Mouse (Mus musculus) forebrain, embryonic 16.5 days (tissue): ENCODE results near the gene Gm10197. TPM values are rescaled to one million over a fixed set of nuclear protein-coding genes. Genes with fewer than 3 reads are reported as not detected.

Source experiments
- ATAC-seq: fragments of 200-750 bp; cut with Nextera tagmentation; 2 replicates; pipeline ENCODE4 v1.8.0; 2017; ENCODE audit warnings: mild to moderate bottlenecking, moderate library complexity
- H3K27ac ChIP-seq: fragments of 300-500 bp; sonication (generic); 2 replicates; pipeline ENCODE4 v1.5.1; 2014; ENCODE audit warnings: low read length, control low read depth
- H3K27me3 ChIP-seq: fragments of 300-500 bp; sonication (generic); replicated peaks from 2 replicates; pipeline ENCODE4 v1.6.1; 2014; ENCODE audit warnings: low read length; ENCODE audit not compliant: control insufficient read depth, insufficient read depth
- H3K36me3 ChIP-seq: fragments of 300-500 bp; sonication (generic); 2 replicates; pipeline ENCODE4 v1.6.1; 2014; ENCODE audit not compliant: control insufficient read depth, insufficient read depth
- H3K4me1 ChIP-seq: fragments of 300-500 bp; sonication (generic); replicated peaks from 2 replicates; pipeline ENCODE4 v1.6.1; 2014; ENCODE audit warnings: low read length; ENCODE audit not compliant: control insufficient read depth, insufficient read depth
- H3K4me2 ChIP-seq: fragments of 300-500 bp; sonication (generic); 2 replicates; pipeline ENCODE4 v1.6.1; 2014; ENCODE audit warnings: mild to moderate bottlenecking, low read length, control low read depth
- H3K4me3 ChIP-seq: fragments of 300-500 bp; sonication (generic); replicated peaks from 2 replicates; pipeline ENCODE4 v1.5.1; 2014; ENCODE audit warnings: mild to moderate bottlenecking, low read length, control low read depth
- H3K9ac ChIP-seq: fragments of 300-500 bp; sonication (generic); replicated peaks from 2 replicates; pipeline ENCODE4 v1.6.1; 2014; ENCODE audit warnings: low read depth, low read length, control low read depth
- H3K9me3 ChIP-seq: fragments of 300-500 bp; sonication (generic); 2 replicates; pipeline ENCODE4 v1.6.1; 2016; ENCODE audit warnings: low read length; ENCODE audit not compliant: control insufficient read depth
- WGBS: fragments of 180-500 bp; shearing (Covaris S2); extraction: QIAGEN DNeasy Blood & Tissue Kit; methylation state at CpG from one replicate; pipeline ENCODE4 v1.1.7; 2014; 5-methylcytosine and 5-hydroxymethylcytosine counted together
- polyA plus RNA-seq: library from polyadenylated mRNA; unstranded; fragments of >200 nt; fragmentation: Nextera tagmentation; extraction: Ambion mirVana; gene quantifications from 2 replicates; pipeline ENCODE4 v1.2.1, GENCODE M21; 2015

Gm10197 gene
- polyA plus RNA-seq, 1 experiment from 2014 or later = not detected

- ATAC-seq = no peak
- H3K9me3 ChIP-seq = no peaks in the 10 kb centered on the region
- H3K9ac ChIP-seq = no peak overlapping the region
- no peaks in the 10 kb centered on the region for H3K27me3 ChIP-seq
- 80% methylated on average over 7 of the region's 7 CpGs for WGBS
- H3K27ac ChIP-seq = no peak overlapping the region
- peaks cover 14% of the 10 kb centered on the region for H3K4me1 ChIP-seq
- H3K4me3 ChIP-seq = no peak overlapping the region
- no peak overlapping the region for H3K4me2 ChIP-seq
- H3K36me3 ChIP-seq = 0 out of 2 replicates have a peak, but pooled peaks cover 2% of the 10 kb centered on the region
Observed at GRCm38 (mm10) chr19:53366881-53367280, 4.7 kb downstream of the Gm10197 start.

GRCm38 (mm10) chr19:53366057-53366775, 5.3 kb downstream of the Gm10197 start:
- H3K27ac ChIP-seq = no peak overlapping the region
- ATAC-seq = no peak
- WGBS = 81% methylated on average over 11 of the region's 11 CpGs

GRCm38 (mm10) chr19:53364963-53365362, 6.6 kb downstream of the Gm10197 start:
- no peaks in the 10 kb centered on the region for H3K27me3 ChIP-seq
- H3K36me3 ChIP-seq = no peaks in the 10 kb centered on the region
- no peaks in the 10 kb centered on the region for H3K9me3 ChIP-seq
- H3K27ac ChIP-seq = no peak overlapping the region
- no peak overlapping the region for H3K4me2 ChIP-seq
- ATAC-seq = peak; percentile 62
- WGBS = 15% methylated on average over 9 of the region's 9 CpGs
- peaks cover 32% of the 10 kb centered on the region for H3K4me1 ChIP-seq
- H3K4me3 ChIP-seq = no peak overlapping the region
- H3K9ac ChIP-seq = no peak overlapping the region

More at GRCm38 (mm10) chr19:53366057-53366775, 5.3 kb downstream of the Gm10197 start:
- Histone ChIP-seq H3K9me3 (no peaks in the 10 kb centered on the region), H3K27me3 (no peaks in the 10 kb centered on the region), H3K9ac (no peak overlapping the region), H3K36me3 (0 out of 2 replicates have a peak, but pooled peaks cover under 1% of the 10 kb centered on the region), H3K4me3 (no peak overlapping the region), H3K4me2 (no peak overlapping the region), H3K4me1 (peaks cover 19% of the 10 kb centered on the region)

GRCm38 (mm10) chr19:53364551-53364950, 7.0 kb downstream of the Gm10197 start:
- Histone ChIP-seq H3K27ac (no peak overlapping the region), H3K36me3 (no peaks in the 10 kb centered on the region), H3K4me3 (no peak overlapping the region), H3K4me2 (no peak overlapping the region), H3K9ac (no peak overlapping the region), H3K9me3 (no peaks in the 10 kb centered on the region), H3K27me3 (no peaks in the 10 kb centered on the region), H3K4me1 (peaks cover 36% of the 10 kb centered on the region)
- ATAC-seq = no peak
- 46% methylated on average over 2 of the region's 2 CpGs for WGBS

- H3K4me1 ChIP-seq = peaks cover 41% of the 10 kb centered on the region
- no peak overlapping the region for H3K4me2 ChIP-seq
Observed at GRCm38 (mm10) chr19:53362967-53363366, 8.6 kb downstream of the Gm10197 start.

GRCm38 (mm10) chr19:53360265-53360958, 11.2 kb downstream of the Gm10197 start:
- ATAC-seq = peak; percentile 57
- H3K4me3 ChIP-seq = peak overlapping the region; percentile 29
- H3K4me2 ChIP-seq = peak overlapping the region; percentile 48
- H3K36me3 ChIP-seq = no peaks in the 10 kb centered on the region
- no peak overlapping the region for H3K9ac ChIP-seq
- peaks cover 34% of the 10 kb centered on the region for H3K4me1 ChIP-seq
- no peaks in the 10 kb centered on the region for H3K27me3 ChIP-seq
- no peaks in the 10 kb centered on the region for H3K9me3 ChIP-seq
- WGBS = 9% methylated on average over 8 of the region's 8 CpGs
- H3K27ac ChIP-seq = peak overlapping the region; percentile 74

More at GRCm38 (mm10) chr19:53362967-53363366, 8.6 kb downstream of the Gm10197 start:
- Histone ChIP-seq H3K4me3 (no peak overlapping the region), H3K27me3 (no peaks in the 10 kb centered on the region), H3K27ac (no peak overlapping the region), H3K9me3 (no peaks in the 10 kb centered on the region), H3K36me3 (no peaks in the 10 kb centered on the region), H3K9ac (no peak overlapping the region)
- WGBS = 45% methylated on average over 2 of the region's 2 CpGs
- no peak for ATAC-seq

- H3K4me2 ChIP-seq = peak overlapping the region; percentile 48
- H3K9ac ChIP-seq = peak overlapping the region; percentile 47
- H3K36me3 ChIP-seq = no peaks in the 10 kb centered on the region
- no peaks in the 10 kb centered on the region for H3K27me3 ChIP-seq
- ATAC-seq = peak; percentile 79
- H3K4me1 ChIP-seq = peaks cover 36% of the 10 kb centered on the region
- 16% methylated on average over 22 of the region's 22 CpGs for WGBS
- H3K27ac ChIP-seq = peak overlapping the region; percentile 74
- no peaks in the 10 kb centered on the region for H3K9me3 ChIP-seq
- peak overlapping the region; percentile 29 for H3K4me3 ChIP-seq
Observed at GRCm38 (mm10) chr19:53359160-53360033, 12.2 kb downstream of the Gm10197 start.

GRCm38 (mm10) chr19:53355065-53355464, 16.5 kb downstream of the Gm10197 start:
- H3K4me3 ChIP-seq = no peak overlapping the region
- 69% methylated on average over 16 of the region's 16 CpGs for WGBS
- H3K27ac ChIP-seq = no peak overlapping the region
- H3K9ac ChIP-seq = no peak overlapping the region
- 0 out of 2 replicates have a peak, but pooled peaks cover 2% of the 10 kb centered on the region for H3K36me3 ChIP-seq
- H3K4me1 ChIP-seq = peaks cover 25% of the 10 kb centered on the region
- H3K4me2 ChIP-seq = no peak overlapping the region
- no peak for ATAC-seq
- H3K27me3 ChIP-seq = no peaks in the 10 kb centered on the region
- H3K9me3 ChIP-seq = no peaks in the 10 kb centered on the region
